ENCODE assay signal across 21 mouse cellular contexts in the genomic region with DNA sequence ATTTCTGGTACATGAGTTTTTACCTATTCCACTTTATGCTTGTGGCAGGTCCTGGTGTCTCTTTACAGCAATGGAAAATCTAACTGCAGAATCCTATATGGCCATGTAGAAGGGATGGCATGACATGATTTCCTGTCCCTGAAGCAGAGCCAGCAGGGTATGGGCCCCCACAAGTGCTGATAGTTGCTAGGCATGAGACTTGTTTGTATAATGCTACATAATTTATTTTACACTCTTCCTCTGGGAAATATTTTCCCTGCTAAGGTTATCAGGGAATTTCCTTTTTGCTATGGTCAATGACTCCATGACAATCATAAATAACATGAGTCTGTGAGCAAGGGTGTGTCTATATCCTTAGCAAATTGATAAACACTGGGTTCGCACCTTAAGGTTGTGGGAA. TPM values are rescaled to one million over a fixed set of nuclear protein-coding genes. Genes with fewer than 3 reads are reported as not detected.
DNase-seq lines count a peak whose midpoint lies in the region; ATAC-seq and TF ChIP-seq lines count a peak whose summit lies in the region.
"Had no signal": no experiment of that assay in that cellular context is flagged by ENCODE, and none has a peak within 500 bp of the region (broad histone marks: within the 10 kb centered on the region; RNA-seq: fewer than 3 reads in every experiment).

No protein-coding gene starts in this region.

- H3K4me1 ChIP-seq in lung, embryonic 14.5 days (ENCODE audit: insufficient read depth), result no peaks in the 10 kb centered on the region
- H3K4me1 ChIP-seq in lung, adult 2 months (ENCODE audit: control insufficient read depth, insufficient read depth, low read length), result no peaks in the 10 kb centered on the region
- no peaks in the 10 kb centered on the region for H3K4me1 ChIP-seq in lung, embryonic 15.5 days
- no peaks in the 10 kb centered on the region for H3K4me1 ChIP-seq in lung, embryonic 16.5 days (replicated peaks; ENCODE audit: control insufficient read depth, insufficient read depth, low read length)

- H3K9me3 ChIP-seq in lung, embryonic 14.5 days (ENCODE audit: low read depth, low read length), result no peaks in the 10 kb centered on the region
- no peaks in the 10 kb centered on the region for H3K9me3 ChIP-seq in lung, embryonic 15.5 days
- H3K9me3 ChIP-seq in lung, embryonic 16.5 days (ENCODE audit: control insufficient read depth, low read length), result no peaks in the 10 kb centered on the region

- no peak for TF ChIP-seq POLR2A in lung, adult 2 months (IDR thresholded peaks at IDR 0.05; ENCODE audit: borderline replicate concordance, extremely low read depth, low read depth, low read length)

- 47% methylated on average over 1 of the region's 1 CpGs for WGBS in lung, embryonic 14.5 days
- WGBS in lung, adult 2 months, result 46% methylated on average over 1 of the region's 1 CpGs
- WGBS in lung, embryonic 15.5 days, result 44% methylated on average over 1 of the region's 1 CpGs
- 40% methylated on average over 1 of the region's 1 CpGs for WGBS in lung, embryonic 16.5 days

- H3K9ac ChIP-seq in lung, embryonic 14.5 days, result no peak overlapping the region
- H3K9ac ChIP-seq in lung, embryonic 15.5 days, result no peak overlapping the region
- no peak overlapping the region for H3K9ac ChIP-seq in lung, embryonic 16.5 days (ENCODE audit: low read length)

- no peak for DNase-seq in lung, embryonic 14.5 days
- no peak for DNase-seq in lung, adult 2 months
- DNase-seq in lung, adult 18-20 months, result no peak
- DNase-seq in lung, postnatal 25 days (ENCODE audit: low spot score), result no peak
- DNase-seq: adrenal gland, adult 2 months; adrenal gland, adult 8-10 months; adrenal gland, postnatal 10 days; adrenal gland, postnatal 14 days; adrenal gland, postnatal 25 days; adrenal gland, postnatal 36 days; B cell, adult 2 months; cerebellum, adult 11 months; cerebellum, adult 11-12 months; cerebellum, adult 18-20 months had no signal

- TF ChIP-seq CTCF in lung, embryonic 14.5 days (IDR thresholded peaks at IDR 0.05; ENCODE audit: low read depth), result no peak
- no peak for TF ChIP-seq CTCF in lung, adult 2 months (IDR thresholded peaks at IDR 0.05; ENCODE audit: insufficient read depth, low read length)

- no peaks in the 10 kb centered on the region for H3K27me3 ChIP-seq in lung, embryonic 14.5 days (ENCODE audit: insufficient read depth, low read length)
- no peaks in the 10 kb centered on the region for H3K27me3 ChIP-seq in lung, embryonic 15.5 days
- no peaks in the 10 kb centered on the region for H3K27me3 ChIP-seq in lung, embryonic 16.5 days (ENCODE audit: control insufficient read depth, insufficient read depth, low read depth, low read length)
- H3K27me3 ChIP-seq: CH12.LX had no signal

- H3K4me3 ChIP-seq in lung, embryonic 14.5 days (ENCODE audit: low read depth, low read length), result no peak overlapping the region
- no peak overlapping the region for H3K4me3 ChIP-seq in lung, adult 2 months (replicated peaks; ENCODE audit: extremely low read depth, low read depth, low read length)
- no peak overlapping the region for H3K4me3 ChIP-seq in lung, embryonic 15.5 days
- H3K4me3 ChIP-seq in lung, embryonic 16.5 days (ENCODE audit: low read length), result no peak overlapping the region

- H3K27ac ChIP-seq in lung, embryonic 14.5 days (ENCODE audit: low read depth), result no peak overlapping the region
- H3K27ac ChIP-seq in lung, embryonic 15.5 days, result no peak overlapping the region
- no peak overlapping the region for H3K27ac ChIP-seq in lung, embryonic 16.5 days (ENCODE audit: low read length)

- no peak overlapping the region for H3K4me2 ChIP-seq in lung, embryonic 14.5 days
- no peak overlapping the region for H3K4me2 ChIP-seq in lung, embryonic 15.5 days
- H3K4me2 ChIP-seq in lung, embryonic 16.5 days (ENCODE audit: low read depth, low read length), result no peak overlapping the region

- ATAC-seq in lung, embryonic 14.5 days (ENCODE audit: insufficient read depth), result peak; percentile 78; the same call in 1 of the 2 replicates
- peak; percentile 42; the same call in 1 of the 2 replicates for ATAC-seq in lung, embryonic 15.5 days (ENCODE audit: borderline replicate concordance, extremely low read depth, low FRiP score, low TSS enrichment)
- peak; percentile 51; the same call in 1 of the 2 replicates for ATAC-seq in lung, embryonic 16.5 days (ENCODE audit: low read depth)
- ATAC-seq: activated CD4-positive, CD25-positive, alpha-beta regulatory T cell, adult 4 months; CD4-positive, CD25-positive, alpha-beta regulatory T cell, adult 4 months; Patski had no signal

- no peaks in the 10 kb centered on the region for H3K36me3 ChIP-seq in lung, embryonic 14.5 days (ENCODE audit: insufficient read depth)
- H3K36me3 ChIP-seq in lung, embryonic 15.5 days, result no peaks in the 10 kb centered on the region
- H3K36me3 ChIP-seq in lung, embryonic 16.5 days (ENCODE audit: control insufficient read depth, insufficient read depth, low read length), result no peaks in the 10 kb centered on the region
- H3K36me3 ChIP-seq: G1E had no signal

RNA-seq across cellular contexts. Expression of a gene that starts 12.3 kb away (rescaled TPM):
- 2.9 and 5.1 TPM in 2 replicates for polyA plus RNA-seq in lung, embryonic 14.5 days (2014; fragmentation: Nextera tagmentation; extraction: Ambion mirVana)
- 2.1 and 5.2 TPM in 2 replicates for polyA plus RNA-seq in lung, adult 2 months (2012; rRNA removed)
- 4.1 and 5.8 TPM in 2 replicates for polyA plus RNA-seq in lung, embryonic 15.5 days (2015; fragmentation: Nextera tagmentation; extraction: Ambion mirVana)
- polyA plus RNA-seq in lung, embryonic 16.5 days (2015; fragmentation: Nextera tagmentation; extraction: Ambion mirVana), result 4.8 and 5.9 TPM in 2 replicates
- polyA plus RNA-seq: activated CD4-positive, CD25-positive, alpha-beta regulatory T cell, adult 4 months; CD4-positive, CD25-positive, alpha-beta regulatory T cell, adult 4 months had no signal
